Mouse (Mus musculus) stomach, embryonic 16.5 days (tissue): ENCODE results near the gene Rgs6. TPM values are rescaled to one million over a fixed set of nuclear protein-coding genes. Genes with fewer than 3 reads are reported as not detected.

ENCODE experiments used
- ATAC-seq: fragments of 200-750 bp; cut with Nextera tagmentation; 2 replicates; pipeline ENCODE4 v1.8.0; 2017; ENCODE audit warnings: moderate number of reproducible peaks, moderate TSS enrichment; ENCODE audit not compliant: insufficient read depth, low FRiP score
- H3K27ac ChIP-seq: fragments of 300-500 bp; sonication (generic); 2 replicates; pipeline ENCODE4 v1.5.1; 2014; ENCODE audit warnings: low read length
- H3K27me3 ChIP-seq: fragments of 300-500 bp; sonication (generic); 2 replicates; pipeline ENCODE4 v1.6.1; 2014; ENCODE audit warnings: low read length, control low read depth, mixed read lengths; ENCODE audit not compliant: control insufficient read depth, insufficient read depth
- H3K36me3 ChIP-seq: fragments of 300-500 bp; sonication (generic); 2 replicates; pipeline ENCODE4 v1.6.1; 2014; ENCODE audit warnings: low read length; ENCODE audit not compliant: control insufficient read depth, insufficient read depth
- H3K4me1 ChIP-seq: fragments of 300-500 bp; sonication (generic); 2 replicates; pipeline ENCODE4 v1.6.1; 2014; ENCODE audit warnings: low read length, control low read depth, mixed read lengths; ENCODE audit not compliant: control insufficient read depth, insufficient read depth
- H3K4me2 ChIP-seq: fragments of 300-500 bp; sonication (generic); 2 replicates; pipeline ENCODE4 v1.6.1; 2014; ENCODE audit warnings: low read depth, low read length, mixed read lengths
- H3K4me3 ChIP-seq: fragments of 300-500 bp; sonication (generic); replicated peaks from 2 replicates; pipeline ENCODE4 v1.5.1; 2014; ENCODE audit warnings: mild to moderate bottlenecking, low read length
- H3K9ac ChIP-seq: fragments of 300-500 bp; sonication (generic); 2 replicates; pipeline ENCODE4 v1.6.1; 2014; ENCODE audit warnings: low read length
- H3K9me3 ChIP-seq: fragments of 300-500 bp; sonication (generic); replicated peaks from 2 replicates; pipeline ENCODE4 v1.6.1; 2016; ENCODE audit warnings: low read length, control low read depth; ENCODE audit not compliant: control insufficient read depth
- WGBS: fragments of 180-500 bp; shearing (Covaris S2); extraction: QIAGEN DNeasy Blood & Tissue Kit; methylation state at CpG from one replicate; pipeline ENCODE4 v1.1.7; 2014; 5-methylcytosine and 5-hydroxymethylcytosine counted together
- polyA plus RNA-seq: library from polyadenylated mRNA; unstranded; fragments of >200 nt; fragmentation: Nextera tagmentation; extraction: Ambion mirVana; gene quantifications from 2 replicates; pipeline ENCODE4 v1.2.1, GENCODE M21; 2015

Gene Rgs6
- polyA plus RNA-seq, 1 experiment from 2014 or later, result 1.5 TPM

DNA sequence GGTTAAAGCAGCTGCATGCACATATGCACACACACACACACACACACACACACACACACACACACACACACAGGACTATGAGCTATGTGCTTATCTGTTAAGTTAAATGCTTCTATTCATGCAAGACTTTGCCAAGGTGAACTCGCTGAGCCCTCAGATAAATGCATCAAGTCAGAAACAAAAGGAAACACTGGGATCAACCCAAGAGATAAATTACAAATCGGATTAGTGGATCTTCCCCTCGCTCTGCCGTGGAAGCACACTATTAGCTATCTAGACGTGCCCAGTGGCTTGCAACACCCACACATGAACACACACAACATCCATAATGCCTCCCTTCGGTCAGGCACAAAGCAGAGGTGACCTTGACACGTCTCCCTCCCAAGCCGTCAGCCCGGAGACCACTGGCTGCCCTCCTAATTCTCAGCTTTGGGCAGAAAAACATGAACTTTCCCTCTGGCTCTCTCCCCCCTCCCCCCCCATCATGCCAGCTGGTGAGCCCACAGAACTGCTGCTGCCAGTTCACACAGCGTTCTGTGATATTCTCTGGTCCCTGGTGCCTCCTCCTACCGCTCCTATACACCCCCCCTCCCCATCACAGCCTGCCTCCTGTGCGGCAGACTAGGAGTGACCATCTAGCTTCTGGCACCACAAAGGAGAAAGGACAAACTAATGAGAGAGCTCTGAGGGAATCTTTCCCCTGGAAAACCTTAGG, 581.6 kb downstream of the Rgs6 start:
- H3K27me3 ChIP-seq, result no peaks in the 10 kb centered on the region
- 31% methylated on average over 12 of the region's 12 CpGs for WGBS
- no peak overlapping the region for H3K4me3 ChIP-seq
- ATAC-seq, result no peak; the same call in 1 of the 2 replicates
- no peak overlapping the region for H3K27ac ChIP-seq
- no peaks in the 10 kb centered on the region for H3K9me3 ChIP-seq
- no peak overlapping the region for H3K4me2 ChIP-seq
- H3K9ac ChIP-seq, result no peak overlapping the region
- H3K4me1 ChIP-seq, result no peaks in the 10 kb centered on the region
- H3K36me3 ChIP-seq, result no peaks in the 10 kb centered on the region

DNA sequence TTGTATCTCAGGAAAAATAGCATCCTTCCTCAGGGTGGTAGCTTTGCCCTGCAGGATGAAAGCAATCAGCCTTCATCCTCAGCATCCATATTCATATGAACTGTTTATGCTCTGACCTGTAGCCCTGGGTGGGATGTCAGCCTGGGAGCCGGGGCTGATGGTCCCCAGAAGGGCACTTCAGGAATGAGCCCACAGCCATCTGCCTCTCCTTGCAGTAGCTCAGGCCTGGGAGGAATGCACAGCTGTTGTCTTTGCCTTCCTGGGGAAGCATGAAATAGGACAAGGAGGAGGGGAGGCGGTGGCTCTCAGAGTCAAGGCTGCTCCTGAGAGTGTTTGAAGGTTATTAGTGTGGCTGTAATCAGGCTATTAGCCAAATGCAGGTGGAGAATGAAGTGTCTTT, 590.7 kb downstream of the Rgs6 start:
- 60% methylated on average over 2 of the region's 2 CpGs for WGBS
- Histone ChIP-seq H3K9ac (no peak overlapping the region), H3K27ac (no peak overlapping the region), H3K4me2 (no peak overlapping the region), H3K9me3 (no peaks in the 10 kb centered on the region), H3K4me3 (no peak overlapping the region), H3K4me1 (no peaks in the 10 kb centered on the region), H3K36me3 (no peaks in the 10 kb centered on the region), H3K27me3 (no peaks in the 10 kb centered on the region)
- ATAC-seq, result no peak

- no peak overlapping the region for H3K4me2 ChIP-seq
- no peaks in the 10 kb centered on the region for H3K9me3 ChIP-seq
- H3K9ac ChIP-seq, result no peak overlapping the region
- WGBS, result 68% methylated on average over 1 of the region's 1 CpGs
- H3K4me3 ChIP-seq, result no peak overlapping the region
- no peaks in the 10 kb centered on the region for H3K27me3 ChIP-seq
- no peak overlapping the region for H3K27ac ChIP-seq
- no peak for ATAC-seq
- no peaks in the 10 kb centered on the region for H3K4me1 ChIP-seq
- H3K36me3 ChIP-seq, result no peaks in the 10 kb centered on the region
These were observed 591.8 kb downstream of the Rgs6 start for GRCm38 (mm10) chr12:83179860-83180259.

DNA sequence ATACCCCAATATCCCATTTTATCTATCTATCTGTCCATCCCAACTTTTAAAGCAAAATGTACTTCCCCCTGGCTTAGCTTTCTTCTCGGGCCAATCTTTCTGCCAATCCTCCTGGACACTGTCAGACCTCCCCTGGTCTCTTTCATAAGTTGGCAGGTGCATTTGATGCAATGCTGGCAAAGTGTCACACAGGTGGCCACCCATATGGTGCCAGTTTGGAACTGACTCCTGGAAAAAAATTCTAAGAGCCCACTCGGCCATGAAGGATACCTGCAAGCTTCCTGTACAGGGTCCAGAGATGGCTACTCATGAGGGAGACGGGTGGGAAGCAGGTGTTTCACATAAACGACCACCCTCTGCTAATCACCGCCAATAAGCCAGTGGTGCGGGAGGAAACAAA, 592.5 kb downstream of the Rgs6 start:
- Histone ChIP-seq H3K36me3 (no peaks in the 10 kb centered on the region), H3K4me3 (no peak overlapping the region), H3K9ac (no peak overlapping the region), H3K4me2 (no peak overlapping the region), H3K4me1 (no peaks in the 10 kb centered on the region), H3K9me3 (no peaks in the 10 kb centered on the region), H3K27me3 (no peaks in the 10 kb centered on the region), H3K27ac (no peak overlapping the region)
- WGBS, result 76% methylated on average over 6 of the region's 6 CpGs
- ATAC-seq, result no peak

GRCm38 (mm10) chr12:83201674-83202073, 613.6 kb downstream of the Rgs6 start:
- Histone ChIP-seq H3K4me2 (no peak overlapping the region), H3K9ac (no peak overlapping the region), H3K27me3 (no peaks in the 10 kb centered on the region), H3K27ac (no peak overlapping the region), H3K4me1 (no peaks in the 10 kb centered on the region), H3K4me3 (no peak overlapping the region), H3K9me3 (no peaks in the 10 kb centered on the region), H3K36me3 (no peaks in the 10 kb centered on the region)
- WGBS, result 27% methylated on average over 3 of the region's 3 CpGs
- ATAC-seq, result no peak

DNA sequence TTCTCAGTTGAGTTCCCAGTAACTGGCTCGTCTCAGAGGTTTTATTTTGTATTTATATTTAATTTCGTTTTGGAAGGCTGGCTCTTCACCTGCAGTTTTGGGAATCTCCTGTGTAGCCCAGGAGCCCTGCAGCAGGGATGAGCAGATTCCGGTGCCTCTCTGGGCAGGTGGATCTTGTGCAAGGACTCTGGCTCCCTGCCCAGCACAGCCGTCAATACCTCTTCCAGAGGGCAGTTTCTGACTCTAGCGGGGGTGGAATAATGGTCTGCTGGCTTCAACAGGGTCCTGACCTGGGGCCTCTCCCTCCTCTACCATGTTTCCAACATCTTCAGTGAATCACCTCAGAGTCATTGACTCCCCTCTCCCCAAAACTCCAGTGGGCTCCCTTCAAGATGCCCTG, 616.3 kb downstream of the Rgs6 start:
- H3K27ac ChIP-seq, result no peak overlapping the region
- H3K9ac ChIP-seq, result no peak overlapping the region
- no peak overlapping the region for H3K4me3 ChIP-seq
- WGBS, result 59% methylated on average over 5 of the region's 5 CpGs
- no peaks in the 10 kb centered on the region for H3K36me3 ChIP-seq
- no peaks in the 10 kb centered on the region for H3K27me3 ChIP-seq
- ATAC-seq, result no peak
- no peaks in the 10 kb centered on the region for H3K9me3 ChIP-seq
- H3K4me2 ChIP-seq, result no peak overlapping the region
- peaks cover 4% of the 10 kb centered on the region; the same call in 1 of the 2 replicates for H3K4me1 ChIP-seq

DNA sequence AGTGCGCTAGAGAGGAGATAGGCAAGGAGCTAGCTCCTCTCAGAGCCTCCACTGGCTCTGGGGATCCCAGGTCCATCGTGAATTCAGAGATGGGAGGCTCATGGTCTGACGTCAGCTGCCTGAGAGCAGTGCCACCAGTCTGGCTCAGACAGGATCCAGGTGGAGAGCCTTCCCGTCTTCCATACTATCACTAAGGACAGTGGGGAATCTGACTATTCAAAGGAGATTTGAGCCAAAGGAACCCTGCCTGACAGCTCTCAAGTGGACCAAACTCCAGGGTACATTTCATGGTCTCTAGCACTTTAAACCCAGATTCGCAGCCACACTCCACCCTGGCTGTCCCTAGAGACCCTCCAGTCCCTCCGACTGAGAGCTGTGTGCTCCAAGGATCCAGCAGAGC, 618.8 kb downstream of the Rgs6 start:
- peaks cover 8% of the 10 kb centered on the region for H3K4me1 ChIP-seq
- no peak overlapping the region for H3K27ac ChIP-seq
- no peak overlapping the region for H3K4me2 ChIP-seq
- no peak overlapping the region for H3K9ac ChIP-seq
- no peak for ATAC-seq
- no peaks in the 10 kb centered on the region for H3K9me3 ChIP-seq
- H3K36me3 ChIP-seq, result no peaks in the 10 kb centered on the region
- 63% methylated on average over 6 of the region's 6 CpGs for WGBS
- H3K27me3 ChIP-seq, result no peaks in the 10 kb centered on the region
- H3K4me3 ChIP-seq, result no peak overlapping the region

DNA sequence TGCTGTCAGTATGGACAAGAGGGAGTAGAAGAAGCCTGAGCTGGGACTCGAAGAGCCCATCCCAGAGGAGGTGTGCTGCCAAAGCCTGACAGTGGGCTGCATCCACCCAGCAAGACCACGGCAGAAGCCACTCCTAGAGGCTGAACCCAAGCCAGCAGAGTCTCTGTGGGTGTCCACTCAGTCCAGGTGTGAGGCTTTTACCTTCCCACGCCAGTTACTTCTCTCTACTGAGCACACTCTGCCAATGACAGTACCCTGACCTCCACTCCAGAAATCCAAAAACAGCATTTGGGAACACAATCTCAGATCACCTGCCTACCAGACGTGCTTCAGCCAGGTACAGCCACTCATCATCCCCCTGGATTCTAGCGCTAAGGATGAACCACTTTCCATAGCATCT, 619.4 kb downstream of the Rgs6 start:
- H3K9me3 ChIP-seq, result no peaks in the 10 kb centered on the region
- no peak overlapping the region for H3K4me3 ChIP-seq
- no peaks in the 10 kb centered on the region for H3K36me3 ChIP-seq
- H3K4me1 ChIP-seq, result peaks cover 8% of the 10 kb centered on the region
- no peak overlapping the region for H3K4me2 ChIP-seq
- 59% methylated on average over 5 of the region's 5 CpGs for whole genome bisulfite sequencing
- H3K27ac ChIP-seq, result no peak overlapping the region
- H3K27me3 ChIP-seq, result no peaks in the 10 kb centered on the region
- no peak overlapping the region for H3K9ac ChIP-seq
- no peak for ATAC-seq

- H3K27me3 ChIP-seq, result no peaks in the 10 kb centered on the region
- H3K9ac ChIP-seq, result no peak overlapping the region
- WGBS, result 60% methylated on average over 8 of the region's 8 CpGs
- no peaks in the 10 kb centered on the region for H3K36me3 ChIP-seq
- no peaks in the 10 kb centered on the region for H3K9me3 ChIP-seq
- no peak for ATAC-seq
- peaks cover 8% of the 10 kb centered on the region for H3K4me1 ChIP-seq
- no peak overlapping the region for H3K27ac ChIP-seq
- H3K4me2 ChIP-seq, result no peak overlapping the region
- H3K4me3 ChIP-seq, result no peak overlapping the region
These were observed 619.9 kb downstream of the Rgs6 start for GRCm38 (mm10) chr12:83208011-83208410.
